Mouse (Mus musculus): ENCODE measurements around the gene Cox11.

Gene Cox11

DNA sequence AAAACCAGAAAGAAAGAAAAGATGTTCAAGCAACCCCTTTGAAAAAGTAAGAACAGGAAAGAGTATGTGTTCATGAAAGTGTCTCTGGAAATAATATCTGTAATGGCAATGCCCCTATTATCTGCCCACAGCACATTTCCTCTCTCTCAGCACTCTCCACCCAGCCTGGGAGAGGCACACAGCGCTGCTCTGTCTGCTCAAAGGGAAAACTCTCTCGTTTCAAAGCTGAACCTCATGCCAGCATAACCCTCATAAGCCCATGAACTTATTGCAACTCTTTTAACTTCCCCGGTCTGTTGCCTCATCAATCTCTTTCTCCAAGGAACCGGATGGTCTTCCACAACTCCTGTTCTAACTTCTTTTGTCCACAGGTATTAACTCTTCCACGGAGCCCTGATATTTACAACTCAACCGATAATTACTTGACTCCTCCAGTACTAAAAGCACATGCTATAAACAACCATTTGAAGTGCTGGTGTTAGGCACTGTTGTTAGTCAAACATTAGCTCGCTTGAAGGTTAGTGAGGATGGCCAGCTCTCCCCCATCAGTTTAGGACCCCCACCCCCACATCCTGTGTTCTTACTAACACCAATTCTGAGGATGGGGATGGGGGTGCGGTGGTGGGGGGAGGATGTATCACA lies 26.5 kb downstream of the Cox11 start:
- peak; percentile 75 for DNase-seq (ENCODE audit: low read depth)

DNA sequence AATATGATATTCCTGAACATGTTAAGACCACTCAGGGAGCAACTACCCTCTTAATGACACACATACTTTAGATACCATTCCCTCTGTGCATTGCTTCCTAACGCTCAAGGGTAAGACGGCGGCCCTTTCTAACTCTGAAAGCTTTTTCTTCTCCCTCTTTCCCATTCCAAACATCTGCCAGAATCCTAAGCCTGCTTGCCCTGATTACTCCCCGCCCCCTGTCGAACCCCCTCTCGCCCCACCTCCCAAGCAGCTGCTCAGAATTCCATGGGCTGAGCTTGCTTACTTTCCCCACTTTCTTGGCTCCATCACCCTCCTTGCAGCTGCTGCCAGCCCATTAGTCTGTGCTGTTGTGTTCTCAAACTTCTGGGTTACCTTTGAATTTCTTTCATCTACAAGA lies 27.2 kb downstream of the Cox11 start:
- DNase-seq (ENCODE audit: low read depth): no peak

DNA sequence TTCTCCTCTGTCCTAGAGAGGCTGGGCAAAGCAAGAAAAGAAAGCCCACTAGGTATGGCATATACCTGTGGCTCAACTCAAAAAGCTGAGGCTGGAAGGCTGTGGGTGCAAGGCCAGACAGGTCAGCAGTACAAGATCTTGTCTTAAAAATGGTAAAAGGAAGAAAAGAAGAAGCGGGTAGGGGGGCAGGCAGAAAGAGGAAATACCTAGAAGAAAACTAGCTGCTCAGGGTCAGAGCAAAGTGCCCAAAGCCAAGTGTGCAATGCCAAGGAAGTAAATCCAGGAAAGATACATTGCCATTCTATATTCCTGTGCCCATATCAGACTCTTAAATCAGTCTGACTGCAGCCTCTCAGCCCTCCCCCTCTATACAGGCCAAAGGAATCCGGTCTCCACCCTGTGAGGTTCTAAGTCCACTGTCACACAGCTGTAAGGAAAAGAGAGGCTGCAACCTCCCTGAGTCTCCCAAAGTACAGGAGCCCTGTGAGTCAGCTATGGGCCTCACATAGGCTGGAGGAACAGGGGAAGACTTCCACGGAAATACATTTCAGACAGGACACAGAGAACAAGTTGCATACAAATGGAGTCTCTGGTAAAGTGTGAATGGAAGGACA lies 28.3 kb downstream of the Cox11 start:
- no peak for DNase-seq (ENCODE audit: low read depth)

DNA sequence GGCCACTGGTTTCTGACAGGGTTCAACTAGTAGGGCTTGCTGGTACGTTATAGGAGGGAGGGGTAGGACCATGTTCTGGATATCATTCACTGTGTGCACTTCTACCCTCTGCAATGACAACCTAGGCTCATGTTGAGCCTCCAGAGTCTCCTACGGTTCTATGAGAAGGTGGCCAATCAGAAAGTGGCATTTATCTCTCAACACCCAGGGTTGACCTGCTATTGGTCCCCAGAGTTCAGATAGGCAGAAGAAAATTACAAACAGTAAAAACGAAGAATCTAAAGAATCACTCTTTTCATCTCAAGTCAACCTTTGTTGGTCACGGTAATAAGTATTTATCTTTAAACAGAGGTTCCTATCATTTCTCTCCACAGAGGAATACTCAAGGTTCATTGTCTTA lies 28.9 kb downstream of the Cox11 start:
- DNase-seq (ENCODE audit: low read depth): no peak

DNA sequence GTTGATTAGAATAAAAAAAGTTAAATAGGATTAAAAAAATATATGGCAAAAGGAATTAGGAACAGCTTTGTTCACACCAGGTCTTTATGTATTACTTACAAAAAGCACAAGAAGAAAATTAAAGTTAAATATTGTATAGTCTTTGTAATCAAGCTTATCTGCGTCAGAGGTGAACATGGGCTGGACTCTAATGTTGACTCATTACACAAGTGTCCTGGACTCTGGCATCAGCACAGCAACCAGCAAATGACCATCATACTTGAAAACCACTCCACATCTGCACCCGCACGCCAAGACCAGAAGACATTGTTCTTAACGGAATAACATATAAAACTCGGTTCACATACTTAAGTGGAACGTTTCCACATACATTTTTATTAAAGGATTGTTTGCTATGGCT lies 29.4 kb downstream of the Cox11 start:
- DNase-seq (ENCODE audit: low read depth): no peak

DNA sequence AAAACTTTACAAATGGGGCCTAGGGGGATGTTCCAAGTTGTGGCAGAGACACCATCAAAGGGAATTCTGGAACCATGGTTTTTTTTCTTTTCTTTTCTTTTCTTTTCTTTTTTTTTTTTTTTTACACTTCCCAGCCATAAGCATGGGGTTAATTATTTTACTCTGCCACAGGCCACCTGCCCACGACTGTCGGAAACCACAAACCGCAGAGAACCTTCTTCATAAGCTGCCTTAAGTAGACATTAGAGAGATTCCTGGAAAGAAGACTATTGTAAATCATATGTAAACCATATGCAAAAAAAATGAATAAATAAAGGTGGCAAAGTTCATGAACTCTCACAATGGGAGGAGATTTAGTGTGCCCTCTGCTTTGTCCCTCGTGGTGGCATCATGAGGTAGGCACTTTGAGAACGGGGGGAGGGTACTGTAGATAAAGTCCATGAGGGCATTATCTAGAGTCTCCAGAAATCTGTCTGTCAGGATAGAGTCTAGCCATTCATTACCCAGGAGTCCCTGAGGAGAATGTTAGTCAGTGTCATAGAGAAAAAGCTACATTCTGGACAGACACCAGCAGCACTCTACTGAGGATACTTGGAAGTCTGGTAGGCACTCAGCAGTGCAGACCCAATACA lies 37.6 kb downstream of the Cox11 start:
- DNase-seq (ENCODE audit: low read depth): peak; percentile 22

DNA sequence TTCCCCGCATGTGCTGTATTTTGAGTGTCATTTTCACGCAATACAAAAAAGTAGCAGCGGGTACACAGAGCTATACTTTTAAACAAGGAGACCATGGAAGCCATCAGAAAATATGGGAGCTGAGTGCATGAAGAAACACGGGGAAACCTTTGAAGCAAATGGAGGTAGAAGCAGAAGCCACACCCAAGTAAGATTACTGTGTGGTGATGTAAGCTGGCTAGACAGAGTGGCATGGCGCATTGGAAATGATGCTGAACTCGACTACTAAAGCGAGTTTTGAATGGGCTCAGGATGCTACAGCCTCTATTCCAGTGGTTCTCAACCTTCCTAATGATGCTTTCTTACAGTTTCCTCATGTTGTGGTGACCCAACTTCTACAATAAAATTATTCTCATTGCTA lies 39.1 kb downstream of the Cox11 start:
- no peak for DNase-seq (ENCODE audit: low read depth)

DNA sequence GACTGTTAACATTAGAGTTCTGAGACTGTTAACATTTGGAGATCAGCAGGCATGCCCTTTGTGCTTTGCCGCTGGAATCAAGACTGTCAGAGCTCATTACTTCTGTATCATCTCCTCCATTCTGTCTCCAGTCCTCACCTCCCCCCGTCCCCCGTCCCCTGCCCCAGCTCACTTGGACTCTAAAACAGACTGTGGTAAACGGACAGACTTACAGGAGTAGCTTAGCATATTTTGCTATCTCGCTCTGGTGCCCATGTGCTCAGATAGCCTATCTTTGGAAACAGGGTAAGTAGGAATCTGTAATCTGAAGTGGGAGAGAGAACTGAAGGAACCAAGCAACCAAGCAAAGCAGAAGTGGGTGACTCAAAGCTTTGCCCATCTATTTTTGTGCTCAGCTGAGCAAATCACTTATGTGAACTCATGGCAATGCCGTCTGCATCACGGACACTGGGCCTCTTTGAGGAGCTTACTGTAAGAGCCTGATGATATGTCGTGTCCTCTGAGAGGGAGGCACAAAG lies 39.9 kb downstream of the Cox11 start:
- no peak for DNase-seq (ENCODE audit: low read depth)

DNA sequence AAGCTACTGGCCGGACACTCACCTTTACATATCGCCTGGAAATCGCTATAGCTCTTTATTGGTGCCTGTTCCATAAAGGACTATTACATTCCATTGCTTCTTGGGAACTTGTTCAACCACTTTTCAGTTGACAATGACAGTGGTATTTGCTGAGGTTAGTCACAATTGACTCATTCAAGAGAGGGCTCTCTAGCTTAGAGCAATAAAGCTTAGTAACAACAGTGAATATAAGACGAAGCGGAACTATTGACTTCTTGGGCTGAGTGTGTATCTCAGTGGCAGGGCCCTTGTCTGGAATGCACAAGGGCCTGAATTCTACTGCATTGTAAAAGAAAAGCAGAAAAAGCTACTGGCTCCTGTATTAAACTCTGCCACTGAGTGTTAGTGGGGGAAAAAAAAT lies 40.6 kb downstream of the Cox11 start:
- DNase-seq (ENCODE audit: low read depth): no peak

DNA sequence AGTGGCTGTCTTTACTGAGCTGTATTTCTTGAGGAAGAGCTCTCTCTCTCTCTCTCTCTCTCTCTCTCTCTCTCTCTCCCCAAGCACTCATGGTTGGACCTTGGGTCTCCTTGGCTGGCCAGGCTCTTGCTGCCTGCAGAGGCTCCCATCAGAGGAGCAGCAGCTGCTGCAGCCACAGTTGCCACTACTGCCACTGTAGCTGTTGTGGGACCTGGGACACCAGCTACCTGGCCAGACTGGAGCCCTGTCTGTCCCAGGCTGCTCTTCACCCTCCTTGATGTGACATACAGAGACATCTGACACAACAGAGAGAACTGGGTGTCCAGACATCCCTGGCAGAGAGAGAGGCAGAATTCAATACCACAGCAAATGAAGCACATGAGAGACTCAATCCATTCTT lies 43.2 kb downstream of the Cox11 start:
- DNase-seq (ENCODE audit: low read depth): no peak

DNA sequence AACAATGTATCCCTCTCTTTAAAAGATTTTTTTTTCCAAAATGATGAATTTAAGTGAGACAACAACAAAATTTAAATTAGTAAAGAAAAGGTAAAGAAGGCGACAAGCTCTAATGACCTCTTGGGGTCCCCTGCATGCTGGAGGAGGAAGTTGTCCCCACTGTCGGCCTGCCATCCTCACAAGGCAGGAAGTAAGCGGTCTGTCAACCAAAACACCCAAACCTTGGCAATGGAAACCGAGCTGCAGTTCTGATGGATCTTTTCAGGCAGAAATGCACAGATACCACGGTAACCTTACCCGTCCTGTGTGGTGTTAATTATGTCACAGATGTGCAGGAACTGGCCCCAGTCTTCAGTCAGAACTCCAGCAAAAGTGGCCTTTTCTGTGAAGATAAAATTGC lies 46.8 kb downstream of the Cox11 start:
- no peak for DNase-seq (ENCODE audit: low read depth)

DNA sequence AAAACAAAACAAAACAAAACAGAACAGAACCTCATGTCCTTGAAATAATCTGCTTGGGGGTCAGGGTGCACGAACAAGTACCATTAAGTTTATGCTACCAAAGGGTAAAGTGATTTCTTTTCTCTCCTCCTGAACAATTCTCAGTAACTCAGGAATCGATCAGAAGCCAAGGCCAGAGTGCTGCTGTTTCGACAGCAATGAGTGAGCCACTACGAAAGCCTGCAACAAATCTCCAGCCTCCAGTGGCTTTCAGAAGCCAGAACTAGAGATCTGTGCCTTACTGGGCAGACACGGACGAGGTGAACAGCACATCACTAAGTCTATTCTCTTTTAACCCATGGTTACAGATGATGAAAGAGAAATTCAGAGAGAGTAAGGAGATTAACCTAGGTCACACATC lies 47.2 kb downstream of the Cox11 start:
- DNase-seq (ENCODE audit: low read depth): no peak

DNA sequence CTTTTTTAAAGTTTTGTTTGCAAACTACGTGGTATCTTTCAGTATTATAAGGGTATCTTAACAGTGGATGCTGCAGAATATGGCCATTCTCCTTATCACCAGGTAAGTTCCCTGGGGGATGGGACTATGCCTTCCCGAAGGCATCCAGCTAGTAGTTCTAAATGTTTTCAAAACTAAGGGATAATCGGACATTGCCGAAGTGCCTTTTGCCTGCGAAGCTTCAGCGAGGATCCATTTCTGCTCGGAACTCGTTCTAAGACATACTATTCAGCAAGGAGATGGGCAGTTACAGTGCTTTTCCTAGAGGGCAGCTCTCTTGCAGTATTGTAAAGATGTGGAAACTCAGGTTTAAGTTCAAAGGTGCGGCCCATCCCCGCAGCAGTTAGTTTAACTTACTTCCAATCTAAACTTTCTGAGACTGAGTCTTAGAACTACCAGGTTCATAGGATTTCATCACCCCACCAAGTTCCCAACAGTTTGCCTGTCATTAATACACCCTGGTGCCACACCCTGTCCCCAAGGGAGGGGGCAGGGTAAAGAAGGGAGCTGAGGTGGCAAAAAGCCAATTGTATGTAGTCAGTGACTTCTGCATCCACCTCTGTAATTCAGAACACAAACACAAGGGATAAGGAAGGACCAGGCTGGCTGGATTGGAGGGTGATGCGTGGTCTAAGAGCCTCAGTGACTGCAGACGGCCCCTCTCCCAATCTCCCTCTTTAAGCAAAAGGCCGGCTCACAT lies 48.5 kb downstream of the Cox11 start:
- peak; percentile 68 for DNase-seq (ENCODE audit: low read depth)

DNA sequence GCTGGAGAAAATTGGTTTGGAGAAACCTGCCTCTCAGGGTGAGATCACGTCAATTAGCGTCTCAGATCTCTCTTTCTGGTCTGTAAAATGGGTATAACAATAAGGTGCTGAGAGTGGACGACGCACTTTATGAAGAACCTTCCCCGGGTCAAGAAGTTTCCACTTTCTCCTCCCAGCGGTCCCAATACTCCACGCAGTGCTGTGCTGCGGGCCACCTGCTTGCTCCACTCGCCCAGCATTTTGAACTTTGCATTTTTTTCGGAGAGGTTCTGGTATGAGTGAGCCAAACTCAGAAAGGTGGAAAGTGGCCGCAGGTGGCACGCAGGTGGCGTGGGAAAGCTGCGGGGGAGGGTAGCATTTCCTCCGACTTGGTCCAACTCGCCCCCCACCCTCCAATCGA lies 49.1 kb downstream of the Cox11 start:
- no peak for DNase-seq (ENCODE audit: low read depth)

DNA sequence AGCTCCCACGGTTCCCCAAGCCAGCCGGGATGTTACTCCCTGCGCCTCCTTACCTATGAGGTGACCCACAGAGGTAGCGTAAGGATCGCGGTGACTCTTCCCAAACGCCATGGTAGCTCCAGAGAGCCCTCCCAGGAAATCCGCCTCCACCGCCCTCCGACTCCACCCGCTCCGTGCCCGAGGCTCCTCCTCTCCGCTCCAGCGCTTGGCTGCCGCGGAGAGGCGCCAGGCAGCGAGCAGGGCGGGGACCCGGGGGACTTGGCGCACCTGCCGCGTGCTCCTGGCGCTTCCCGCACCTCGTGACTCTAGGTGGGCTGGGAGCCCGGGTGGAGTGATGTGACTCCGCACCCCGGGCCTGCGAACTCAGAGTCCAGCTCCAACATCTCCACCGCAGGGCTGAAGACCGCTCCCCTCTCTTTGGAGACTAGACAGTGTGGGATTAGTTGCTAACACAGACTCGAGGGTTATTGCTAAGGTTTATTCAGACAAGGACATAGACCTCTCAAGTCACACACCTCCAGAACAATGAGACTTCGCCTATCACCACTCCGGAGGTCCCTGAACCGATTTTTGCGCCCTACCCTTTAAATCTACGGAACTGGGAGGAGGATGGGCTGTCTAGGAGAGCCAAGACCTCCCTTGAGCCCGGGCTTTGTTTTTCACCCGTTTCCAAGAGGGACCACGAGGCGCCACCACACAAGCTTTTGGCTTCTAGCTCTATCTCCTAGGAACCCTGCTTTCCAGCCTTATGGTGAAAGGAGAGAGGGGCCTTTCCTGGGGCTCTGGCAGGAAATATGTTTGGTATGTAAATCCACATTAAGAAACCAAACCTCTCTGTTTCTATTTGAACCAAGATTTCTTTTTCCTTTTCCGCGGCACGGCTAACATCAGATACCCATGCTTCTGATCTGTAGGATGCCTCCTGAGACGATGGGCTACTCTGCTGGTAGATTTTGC lies 49.8 kb downstream of the Cox11 start, which contains the start of gene Tom1l1:
Tom1l1 (minus strand) TSS at position 907 of the 957 bp plus-strand sequence.
- DNase-seq (ENCODE audit: low read depth): peak; percentile 69

DNA sequence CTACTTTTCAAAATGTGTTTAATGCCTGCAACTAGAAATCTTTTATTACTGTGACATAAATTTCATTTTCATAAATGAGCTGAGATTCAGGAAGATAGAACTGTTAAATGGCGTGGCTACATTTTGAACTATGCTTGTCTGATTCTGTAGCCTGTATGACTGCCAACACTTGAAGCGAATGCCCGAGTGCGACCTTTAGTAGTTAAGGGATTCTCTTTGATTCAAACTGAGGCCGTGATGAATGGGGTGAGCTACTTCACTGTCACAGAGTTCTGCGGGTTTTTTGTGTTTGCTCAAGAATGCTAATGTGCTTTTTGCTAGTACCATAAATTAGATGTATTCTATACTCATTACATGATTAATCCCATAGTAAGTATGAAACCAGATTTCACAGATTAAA lies 52.4 kb downstream of the Cox11 start:
- DNase-seq (ENCODE audit: low read depth): no peak

DNA sequence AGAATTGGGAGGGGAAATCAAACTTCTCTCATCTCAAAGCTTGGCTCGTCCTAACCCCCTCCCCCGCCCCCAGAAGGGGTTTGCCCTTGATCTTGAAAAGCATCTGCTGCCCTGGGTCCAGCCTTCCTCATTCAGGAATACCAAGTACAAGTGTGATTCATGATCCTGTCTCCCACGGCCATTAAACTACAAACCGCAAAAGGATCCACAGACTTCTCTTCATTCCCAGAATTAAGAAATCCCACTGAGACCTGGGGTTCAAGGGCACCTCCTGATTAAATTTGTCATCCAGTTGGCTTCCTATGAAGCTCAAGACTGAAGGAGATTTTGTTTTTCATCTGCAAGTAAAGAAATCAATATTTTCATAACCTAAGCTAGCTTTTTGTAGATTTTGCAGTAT lies 56.2 kb downstream of the Cox11 start:
- DNase-seq (ENCODE audit: low read depth): no peak
